8 mouse cellular contexts compared by ENCODE assay signal in the genomic region with DNA sequence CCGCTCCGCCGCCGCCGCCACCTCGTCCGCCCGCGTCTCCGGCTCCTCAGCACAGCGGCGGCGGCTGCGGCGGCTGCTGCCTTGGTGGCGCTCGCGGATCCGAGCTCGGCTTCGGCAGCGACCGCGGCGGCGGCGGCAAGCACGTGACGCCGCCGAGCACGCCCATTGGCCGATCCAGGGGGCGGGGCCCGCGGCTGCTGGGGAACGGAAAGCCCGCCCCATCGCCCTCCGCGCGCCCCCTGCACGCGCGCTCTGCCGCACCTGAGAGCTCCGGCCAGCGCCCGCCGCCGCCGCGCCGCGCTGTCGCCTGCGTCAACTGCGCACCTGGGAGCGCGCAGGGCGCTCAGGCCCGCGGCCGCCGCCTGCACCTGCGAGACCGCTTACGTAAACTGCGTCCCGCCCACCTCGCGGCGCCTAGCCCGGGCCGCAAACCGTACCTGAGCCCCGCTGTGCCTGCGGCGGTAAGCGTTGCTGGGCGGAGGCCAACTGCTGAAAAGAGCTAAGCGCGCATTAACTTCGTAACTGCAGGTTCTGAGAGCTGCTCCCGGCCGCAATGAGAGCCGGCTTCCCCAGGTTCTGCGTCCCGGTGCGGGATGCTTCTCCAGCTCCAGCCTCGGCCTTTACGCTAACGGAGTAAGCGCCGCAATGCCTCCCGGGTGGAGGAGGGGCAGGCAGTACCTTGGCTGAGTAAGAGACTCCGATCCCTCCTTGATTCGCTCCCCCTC. TPM values are rescaled to one million over a fixed set of nuclear protein-coding genes. Genes with fewer than 3 reads are reported as not detected.
DNase-seq lines count a peak whose midpoint lies in the region; ATAC-seq and TF ChIP-seq lines count a peak whose summit lies in the region.

Gene Strbp, minus strand, starts transcription at position 630 of the 725 bp plus-strand sequence.

- H3K9me3 ChIP-seq in G1E (replicated peaks) = no peaks in the 10 kb centered on the region
- no peaks in the 10 kb centered on the region for H3K9me3 ChIP-seq in forebrain, embryonic 15.5 days
- no peaks in the 10 kb centered on the region for H3K9me3 ChIP-seq in neural tube, embryonic 14.5 days (ENCODE audit: control insufficient read depth, low read length)

- under 1% methylated on average over 79 of the region's 98 CpGs for WGBS in forebrain, embryonic 15.5 days
- WGBS in neural tube, embryonic 14.5 days = under 1% methylated on average over 75 of the region's 98 CpGs

- DNase-seq in G1E (ENCODE audit: low spot score) = peak; percentile 89
- peak; percentile 98 for DNase-seq in cerebellum, adult 11-12 months
- DNase-seq in heart, postnatal 25 days (ENCODE audit: low spot score) = peak; percentile 86
- peak; percentile 89 to 95 for DNase-seq in layer of hippocampus, adult 18-20 months (ENCODE audit: low spot score in 2 of 2)
- DNase-seq in lung, adult 18-20 months = peak; percentile 92 to 93

- peak within 1 kb of the TSS; percentile 97 for H3K9ac ChIP-seq in forebrain, embryonic 15.5 days (replicated peaks)
- peak within 1 kb of the TSS; percentile 96 for H3K9ac ChIP-seq in neural tube, embryonic 14.5 days (replicated peaks; ENCODE audit: low read depth, low read length)

- H3K36me3 ChIP-seq in G1E (replicated peaks) = peaks cover 2% of the 10 kb centered on the region
- H3K36me3 ChIP-seq in forebrain, embryonic 15.5 days = 0 out of 2 replicates have a peak, but pooled peaks cover 5% of the 10 kb centered on the region
- no peaks in the 10 kb centered on the region for H3K36me3 ChIP-seq in neural tube, embryonic 14.5 days (ENCODE audit: control insufficient read depth, insufficient read depth, low read length)
- no peaks in the 10 kb centered on the region for H3K36me3 ChIP-seq in testis, adult 2 months (ENCODE audit: control insufficient read depth, insufficient read depth, low read length)

- ATAC-seq in G1E (ENCODE audit: extremely low read depth, insufficient number of reproducible peaks, low FRiP score, poor library complexity, severe bottlenecking) = peak; percentile 56; the same call in 1 of the 2 replicates
- ATAC-seq in forebrain, embryonic 15.5 days (replicated peaks) = peak; percentile 89
- peak; percentile 92 for ATAC-seq in neural tube, embryonic 14.5 days (ENCODE audit: low read depth)

- peak within 1 kb of the TSS; percentile 93 for H3K4me3 ChIP-seq in G1E (ENCODE audit: low read depth, low read length)
- peak within 1 kb of the TSS; percentile 99 for H3K4me3 ChIP-seq in forebrain, embryonic 15.5 days
- peak within 1 kb of the TSS; percentile 97 for H3K4me3 ChIP-seq in neural tube, embryonic 14.5 days (ENCODE audit: low read depth, low read length)
- H3K4me3 ChIP-seq in testis, adult 2 months (ENCODE audit: control insufficient read depth, low read depth, low read length) = peak within 1 kb of the TSS; percentile 93

- peak; percentile 53 for TF ChIP-seq POLR2A in testis, adult 2 months (IDR thresholded peaks at IDR 0.05; ENCODE audit: control insufficient read depth, low read depth, low read length)

- peak within 1 kb of the TSS; percentile 74 for H3K4me2 ChIP-seq in forebrain, embryonic 15.5 days (replicated peaks)
- H3K4me2 ChIP-seq in neural tube, embryonic 14.5 days (ENCODE audit: low read depth, low read length) = peak within 1 kb of the TSS; percentile 73

- peaks cover 28% of the 10 kb centered on the region for H3K4me1 ChIP-seq in G1E (ENCODE audit: insufficient read depth, low read depth, low read length)
- H3K4me1 ChIP-seq in forebrain, embryonic 15.5 days = peaks cover 30% of the 10 kb centered on the region
- peaks cover 12% of the 10 kb centered on the region for H3K4me1 ChIP-seq in neural tube, embryonic 14.5 days (ENCODE audit: control insufficient read depth, insufficient read depth, low read length)
- H3K4me1 ChIP-seq in testis, adult 2 months (ENCODE audit: control insufficient read depth, insufficient read depth, low read length) = peaks cover 6% of the 10 kb centered on the region; the same call in 1 of the 2 replicates

- H3K27me3 ChIP-seq in G1E (ENCODE audit: insufficient read depth, low read length) = peaks cover 23% of the 10 kb centered on the region
- peaks cover 5% of the 10 kb centered on the region; the same call in 1 of the 2 replicates for H3K27me3 ChIP-seq in forebrain, embryonic 15.5 days
- H3K27me3 ChIP-seq in neural tube, embryonic 14.5 days (ENCODE audit: control insufficient read depth, insufficient read depth, low read length) = no peaks in the 10 kb centered on the region
- no peaks in the 10 kb centered on the region for H3K27me3 ChIP-seq in testis, adult 2 months (ENCODE audit: control insufficient read depth, insufficient read depth, low read length)

- intact Hi-C loops in heart, postnatal 25 days (cut with DNase I) = loop anchor here (2.0 to 5.0 kb wide), 2 partner anchors 69 to 584 kb away; partner anchors contain the start of gene Dennd1a

- no peak for TF ChIP-seq CTCF in G1E (IDR thresholded peaks at IDR 0.05; ENCODE audit: low read depth, low read length)
- no peak for TF ChIP-seq CTCF in testis, adult 2 months (IDR thresholded peaks at IDR 0.05; ENCODE audit: control insufficient read depth, insufficient read depth, insufficient replicate concordance, low read depth, low read length)

- peak within 1 kb of the TSS; percentile 99 for H3K27ac ChIP-seq in forebrain, embryonic 15.5 days (replicated peaks)
- peak within 1 kb of the TSS; percentile 95 for H3K27ac ChIP-seq in neural tube, embryonic 14.5 days (ENCODE audit: low read depth, low read length)
- H3K27ac ChIP-seq in testis, adult 2 months (ENCODE audit: control insufficient read depth, insufficient read depth, low read depth, low read length) = peak within 1 kb of the TSS; percentile 94

RNA-seq across cellular contexts. Expression of gene Strbp, which starts in this region (rescaled TPM):
- total RNA-seq in G1E (2014; fragmentation: Nextera tagmentation) (79.2 and 81.2 TPM in 2 replicates), G1E (2017) (46.4 and 52.9 TPM in 2 replicates)
- 24.8 and 26.8 TPM in 2 replicates for polyA plus RNA-seq in G1E (2012)
- polyA plus RNA-seq in forebrain, embryonic 15.5 days (2015; fragmentation: Nextera tagmentation; extraction: Ambion mirVana) = 109 and 110 TPM in 2 replicates
- 10 to 100 TPM; 19.1 to 20.0 TPM for total RNA-seq in heart, postnatal 25 days (2021)
- 100 to 1,000 TPM; 153 to 168 TPM for total RNA-seq in layer of hippocampus, adult 18-20 months (2021)
- 133 and 142 TPM in 2 replicates for polyA plus RNA-seq in neural tube, embryonic 14.5 days (2014; fragmentation: Nextera tagmentation; extraction: Ambion mirVana)
- polyA plus RNA-seq in testis, adult 2 months (2012; rRNA removed) = 44.9 and 45.8 TPM in 2 replicates

Comparison
In these comparisons a context has a peak if more than half of its experiments do, and no peak if none do; other contexts are left out.
1. Peak in every context shown above with its lines: DNase-seq, ATAC-seq, H3K4me3 ChIP-seq and H3K27ac ChIP-seq.